Mouse (Mus musculus) inflammation-experienced regulatory T-cells, adult 6 months (primary cell): ENCODE measurements around the gene Adamts7. TPM values are rescaled to one million over a fixed set of nuclear protein-coding genes. Genes with fewer than 3 reads are reported as not detected.

Experiments used
- ATAC-seq: one replicate; pipeline ENCODE4 v1.8.0; 2017
- polyA plus RNA-seq, 3 experiments: library from polyadenylated mRNA; unstranded; fragments of 100-300 nt; shearing (Covaris generic); gene quantifications; one replicate each; pipeline ENCODE4 v1.2.1; 2017

The Adamts7 gene
- polyA plus RNA-seq, 3 experiments from 2014 or later: not detected

DNA sequence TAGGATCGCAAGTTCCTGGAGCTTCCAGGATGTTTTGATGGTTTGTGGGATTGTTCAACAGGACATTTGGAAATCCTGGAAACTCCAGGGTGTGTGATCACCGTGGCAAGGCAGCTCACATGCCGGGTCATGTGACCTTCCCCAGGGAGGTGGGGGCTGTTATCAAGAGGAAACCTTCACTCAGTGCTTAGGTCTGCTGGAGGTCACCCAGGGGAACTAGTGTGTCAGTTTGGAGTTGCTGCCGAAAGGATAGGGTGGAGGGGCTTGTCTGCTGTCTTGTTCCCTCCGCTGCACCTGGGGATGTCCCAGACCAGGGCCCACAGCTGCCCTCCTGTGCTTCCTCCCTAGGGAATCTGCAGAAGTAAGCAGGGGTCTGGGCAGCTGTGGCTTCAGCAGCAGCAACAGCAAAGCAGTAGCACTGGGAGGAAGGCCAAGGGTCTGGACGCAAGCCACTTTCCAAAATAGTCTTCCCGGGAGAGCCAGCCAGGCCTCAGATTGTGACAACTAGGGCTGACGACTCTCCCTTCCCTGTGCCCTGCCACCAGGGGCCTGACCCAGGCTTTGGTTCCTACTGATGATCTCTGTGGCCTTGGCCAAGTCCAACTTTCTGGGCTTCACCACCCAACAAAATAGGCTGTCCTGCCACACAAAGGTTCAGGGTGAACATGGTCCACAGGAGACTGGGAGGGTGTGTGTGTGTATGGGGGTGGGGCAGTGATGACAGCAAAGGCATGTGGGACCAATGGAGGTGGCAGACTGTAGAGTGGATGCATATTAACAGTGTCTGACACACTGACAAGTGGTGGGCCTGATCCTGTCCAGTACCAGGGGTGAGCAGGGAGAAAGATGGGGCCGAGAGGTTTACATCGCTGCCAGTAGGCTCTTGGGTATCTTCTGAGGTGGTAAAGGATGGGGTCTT is 35.9 kb downstream of the Adamts7 start:
- no peak for ATAC-seq

GRCm38 (mm10) chr9:90199611-90200010 is 36.7 kb downstream of the Adamts7 start:
- ATAC-seq: no peak

- ATAC-seq: no peak
These were observed 37.6 kb downstream of the Adamts7 start for GRCm38 (mm10) chr9:90200501-90200900.

GRCm38 (mm10) chr9:90201096-90201495 is 38.2 kb downstream of the Adamts7 start:
- ATAC-seq: no peak

DNA sequence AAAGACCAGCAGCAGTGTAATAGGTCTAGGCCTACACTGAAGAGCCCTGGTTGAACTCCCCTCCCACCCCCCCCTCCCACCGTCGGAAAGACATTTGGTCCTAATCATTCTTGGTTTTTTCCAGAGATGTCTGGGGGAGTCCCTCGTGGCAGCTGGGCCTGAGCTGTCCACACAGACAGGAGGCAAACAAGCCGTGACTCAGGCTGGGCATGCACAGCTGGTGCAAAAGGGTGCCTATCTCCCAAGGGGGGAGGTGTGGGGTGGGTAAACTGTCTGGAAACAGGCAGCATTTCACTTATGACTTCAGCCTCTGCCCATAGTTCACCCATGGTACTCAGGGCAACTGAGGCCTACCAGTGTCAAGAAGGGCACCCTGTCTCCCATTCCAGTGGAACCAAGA is 38.7 kb downstream of the Adamts7 start:
- no peak for ATAC-seq

- no peak for ATAC-seq
These were observed 40.4 kb downstream of the Adamts7 start for GRCm38 (mm10) chr9:90203233-90203632.

- no peak for ATAC-seq
These were observed 41.6 kb downstream of the Adamts7 start for GRCm38 (mm10) chr9:90204396-90204915.

GRCm38 (mm10) chr9:90206500-90206899 is 43.6 kb downstream of the Adamts7 start:
- peak; percentile 83 for ATAC-seq

DNA sequence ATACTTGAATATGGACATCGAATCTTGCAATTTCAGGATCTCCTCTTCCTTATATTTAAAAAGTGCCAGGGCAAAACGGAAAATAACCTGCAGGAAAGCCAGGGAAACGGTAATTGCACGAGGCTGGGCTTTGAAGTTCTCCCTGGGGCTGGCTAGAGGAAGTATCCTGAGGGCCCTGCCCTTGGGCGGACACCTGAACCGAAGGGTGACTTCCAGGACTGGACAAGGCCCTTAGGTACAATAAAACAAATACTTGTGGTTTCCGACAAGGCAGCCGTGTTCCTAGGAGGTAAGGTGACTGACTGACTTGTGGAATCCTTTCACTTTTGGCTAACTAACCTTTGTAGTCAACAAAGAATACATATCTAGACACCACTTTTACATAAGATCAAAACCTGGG is 44.9 kb downstream of the Adamts7 start:
- ATAC-seq: no peak

DNA sequence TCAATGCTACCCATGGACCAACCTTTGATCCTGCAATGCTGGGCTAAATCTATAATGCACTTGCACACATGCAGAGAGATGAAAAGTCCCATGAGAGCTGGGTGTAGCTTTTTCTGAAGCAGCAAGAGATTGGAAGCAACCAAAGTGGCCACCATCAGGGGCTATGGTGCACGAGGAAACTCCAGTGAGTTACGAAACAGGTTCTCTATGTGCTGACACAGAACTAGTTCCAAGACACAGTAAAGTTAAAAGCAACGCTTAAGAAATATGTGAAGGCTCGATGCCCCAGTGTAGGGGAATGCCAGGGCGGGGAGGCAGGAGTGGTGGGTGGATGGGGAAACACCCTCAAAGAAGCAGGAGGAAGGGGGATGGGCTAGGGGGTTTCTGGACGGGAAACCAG is 45.8 kb downstream of the Adamts7 start:
- no peak for ATAC-seq

DNA sequence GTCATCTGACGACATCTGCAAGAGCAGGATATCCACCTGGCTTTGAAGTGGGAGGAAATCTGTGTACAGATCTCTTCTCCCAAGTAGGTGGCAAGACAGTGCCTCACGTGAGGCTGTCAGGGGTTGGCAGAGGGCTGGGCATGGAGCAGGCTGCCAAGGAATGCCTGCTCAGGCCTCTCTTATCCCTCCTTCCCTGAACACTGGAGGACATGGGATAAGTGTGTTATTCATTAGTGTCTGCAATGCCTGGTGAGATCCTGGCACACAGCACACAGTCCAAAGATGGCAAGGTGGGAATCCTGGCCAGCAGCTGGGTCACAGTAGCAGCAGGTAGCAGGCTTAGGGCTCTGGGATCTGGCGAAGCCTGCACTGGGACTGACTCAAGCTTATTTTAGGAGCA is 50.3 kb downstream of the Adamts7 start:
- ATAC-seq: peak; percentile 40

GRCm38 (mm10) chr9:90216259-90217001 is 53.6 kb downstream of the Adamts7 start:
- no peak for ATAC-seq

DNA sequence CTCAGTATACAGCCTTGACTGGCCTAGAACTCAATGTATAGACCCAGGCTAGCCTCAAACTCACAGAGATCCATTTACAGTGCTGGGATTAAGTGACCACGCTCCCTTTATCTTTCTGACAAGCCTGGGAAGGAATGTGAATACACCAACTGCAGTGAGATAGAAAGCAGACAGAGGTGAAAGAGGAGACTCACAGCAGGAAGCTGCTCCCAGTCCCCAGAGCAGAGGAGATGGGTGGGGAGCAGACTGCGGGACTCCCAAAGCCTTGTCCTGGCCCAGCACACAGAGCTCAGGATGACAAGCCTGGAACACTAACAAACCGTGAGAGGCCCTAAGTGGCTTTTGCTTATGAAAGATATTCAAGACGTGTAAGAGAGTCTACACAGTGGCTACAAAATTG is 54.6 kb downstream of the Adamts7 start:
- ATAC-seq: no peak

- no peak for ATAC-seq
These were observed 59.4 kb downstream of the Adamts7 start for GRCm38 (mm10) chr9:90222275-90222674.

GRCm38 (mm10) chr9:90226081-90226741 is 63.3 kb downstream of the Adamts7 start:
- ATAC-seq: no peak

GRCm38 (mm10) chr9:90226742-90227096 is 63.9 kb downstream of the Adamts7 start:
- ATAC-seq: no peak

DNA sequence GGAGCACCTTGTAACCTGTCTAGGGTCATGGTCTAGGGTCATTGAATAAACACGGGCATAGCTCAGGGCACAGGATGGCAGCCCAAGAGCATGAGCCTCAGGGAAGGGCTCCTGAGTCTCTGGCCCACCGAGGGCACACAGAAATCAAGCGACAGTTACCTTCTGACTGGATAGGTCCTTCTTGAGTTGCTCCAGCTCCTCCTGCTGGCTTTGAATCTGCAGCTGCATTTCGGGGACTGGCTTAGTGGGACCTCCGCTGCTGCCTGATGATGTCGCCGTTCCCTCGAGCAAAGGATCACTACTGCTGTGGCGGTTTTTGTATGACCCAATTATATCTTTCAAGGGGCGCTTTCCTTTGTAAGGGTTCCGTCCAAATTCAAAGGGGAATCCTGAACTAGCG is 64.3 kb downstream of the Adamts7 start:
- no peak for ATAC-seq

DNA sequence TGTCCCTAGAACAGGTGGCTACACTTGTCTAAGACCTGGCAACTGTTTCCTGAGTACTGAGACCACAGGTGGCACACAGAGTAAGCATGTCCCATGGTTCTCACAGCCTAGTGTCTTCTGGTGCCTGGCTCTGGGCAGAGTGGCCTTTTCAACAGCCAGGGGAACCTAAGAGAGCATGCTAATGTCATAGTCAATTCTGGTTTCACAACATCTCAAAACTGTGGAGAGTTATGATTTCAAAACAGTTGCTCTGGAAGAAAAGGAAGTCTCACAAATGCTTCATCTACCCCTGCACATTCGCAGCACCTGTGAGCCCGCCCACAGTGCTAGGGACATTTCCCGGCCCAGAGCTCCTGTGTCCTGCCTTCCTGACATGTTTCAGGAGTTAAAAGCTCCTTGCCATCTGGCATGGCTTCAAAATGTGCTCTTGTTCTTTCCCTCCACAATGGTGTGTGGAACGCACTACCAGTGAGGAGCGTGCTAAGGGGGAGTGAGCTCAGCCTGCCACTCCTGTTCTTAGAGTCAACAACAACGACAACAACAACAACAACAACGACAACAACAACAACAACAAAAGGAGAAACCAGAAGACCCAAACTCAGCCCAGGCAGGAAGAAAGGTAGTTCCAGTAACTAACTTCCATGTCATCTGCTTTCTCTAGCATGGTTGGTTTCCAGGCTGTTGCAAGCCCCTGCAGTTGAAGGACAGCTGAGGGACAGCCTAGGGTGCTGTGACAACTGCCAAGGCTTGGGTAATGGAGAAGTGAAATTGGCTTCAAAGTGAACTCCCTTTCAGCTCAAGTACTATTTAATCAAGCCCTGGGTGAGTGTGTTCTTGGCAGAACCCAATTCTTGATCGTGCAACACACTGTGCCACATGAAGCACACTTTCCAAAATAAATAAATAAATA is 70.2 kb downstream of the Adamts7 start:
- no peak for ATAC-seq

- peak; percentile 23 for ATAC-seq
These were observed 71.1 kb downstream of the Adamts7 start for GRCm38 (mm10) chr9:90233906-90234419.

DNA sequence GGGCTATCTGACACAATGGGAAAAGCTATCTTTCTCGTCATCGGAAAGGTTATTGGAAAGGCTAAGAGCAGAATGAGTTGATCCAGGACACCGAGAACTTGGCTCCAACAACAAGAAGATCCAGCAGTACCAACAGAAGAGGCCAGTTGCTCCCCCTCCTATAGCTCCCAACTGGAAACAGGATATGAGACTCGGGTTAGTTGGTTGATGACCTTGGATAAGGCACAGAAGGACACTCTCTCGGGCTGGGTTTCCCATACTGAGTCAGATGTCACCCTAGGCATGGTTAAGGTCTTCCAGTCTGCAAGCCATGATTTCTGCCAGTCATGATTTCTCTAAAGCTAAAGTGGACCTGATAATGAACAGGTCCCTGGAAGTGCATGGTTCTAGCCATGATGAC is 71.9 kb downstream of the Adamts7 start:
- no peak for ATAC-seq

DNA sequence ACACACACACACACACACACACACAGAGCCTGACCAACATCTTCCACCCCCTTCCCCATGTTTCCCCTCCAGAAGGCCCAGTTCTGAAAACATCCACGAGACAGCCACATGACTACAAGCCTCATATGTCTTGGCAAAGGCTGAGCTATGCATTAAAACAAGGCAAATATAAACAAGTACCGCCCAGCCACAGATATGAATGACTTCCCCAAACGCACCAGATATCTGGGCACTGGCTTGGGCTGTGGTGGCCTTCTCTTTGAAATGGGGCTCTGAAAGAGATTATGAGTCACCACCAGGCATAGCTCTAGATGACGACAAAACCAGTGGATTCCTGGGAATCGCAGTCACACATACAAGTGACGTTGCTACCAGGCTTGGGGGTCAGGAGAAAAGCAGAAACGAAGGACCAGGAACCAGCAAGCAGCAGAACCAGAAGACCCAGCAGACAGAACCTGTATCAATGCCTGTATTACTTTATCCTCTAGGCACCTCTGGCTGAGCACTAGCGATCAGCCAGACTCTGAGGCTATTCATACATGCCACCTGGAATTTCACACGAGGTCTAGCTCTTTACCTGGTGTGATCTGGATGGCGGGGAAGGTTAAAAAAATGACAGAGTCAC is 72.5 kb downstream of the Adamts7 start:
- no peak for ATAC-seq
